Mouse (Mus musculus) heart, embryonic 10.5 days (tissue): ENCODE measurements at regions not wholly inside any gene's neighbourhood (a gene's known extent, or its start where the extent isn't known, plus 50 kb on each side); places are given as distances from the start of the nearest gene placed in this dataset.

Experiments used
- DNase-seq: peaks from one replicate; pipeline ENCODE4 v3.0.0-alpha.2; 2017; ENCODE audit warnings: low spot score
- H3K27ac ChIP-seq: fragments of 300-500 bp; sonication (generic); 2 replicates; pipeline ENCODE4 v1.5.1; 2016; ENCODE audit warnings: mild to moderate bottlenecking
- H3K27me3 ChIP-seq: fragments of 300-500 bp; sonication (generic); 2 replicates; pipeline ENCODE4 v1.6.1; 2016; ENCODE audit warnings: mild to moderate bottlenecking; ENCODE audit not compliant: poor library complexity, insufficient read depth, severe bottlenecking
- H3K36me3 ChIP-seq: fragments of 300-500 bp; sonication (generic); 2 replicates; pipeline ENCODE4 v1.6.1; 2016; ENCODE audit warnings: mild to moderate bottlenecking, moderate library complexity
- H3K4me1 ChIP-seq: fragments of 300-500 bp; sonication (generic); 2 replicates; pipeline ENCODE4 v1.6.1; 2016; ENCODE audit warnings: mild to moderate bottlenecking
- H3K4me3 ChIP-seq: fragments of 300-500 bp; sonication (generic); 2 replicates; pipeline ENCODE4 v1.5.1; 2016; ENCODE audit warnings: mild to moderate bottlenecking, moderate library complexity
- H3K9me3 ChIP-seq: fragments of 300-500 bp; sonication (generic); 2 replicates; pipeline ENCODE4 v1.6.1; 2016; ENCODE audit warnings: mild to moderate bottlenecking, moderate library complexity
- WGBS: fragments of 180-500 bp; shearing (Covaris S2); methylation state at CpG from one replicate; pipeline ENCODE4 v1.1.7; 2016; 5-methylcytosine and 5-hydroxymethylcytosine counted together

- Histone ChIP-seq H3K4me3 (no peak overlapping the region), H3K4me1 (peaks cover 26% of the 10 kb centered on the region), H3K27me3 (no peaks in the 10 kb centered on the region; the same call in 1 of the 2 replicates), H3K36me3 (no peaks in the 10 kb centered on the region), H3K27ac (no peak overlapping the region), H3K9me3 (no peaks in the 10 kb centered on the region)
- 91% methylated on average over 8 of the region's 8 CpGs for WGBS
- no peak for DNase-seq
Observed at GRCm38 (mm10) chr1:186572651-186573050, 133.1 kb downstream of the Tgfb2 start.

- 67% methylated on average over 4 of the region's 4 CpGs for WGBS
- peaks cover 28% of the 10 kb centered on the region for H3K4me1 ChIP-seq
Observed at GRCm38 (mm10) chr1:186572092-186572491, 133.7 kb downstream of the Tgfb2 start.

GRCm38 (mm10) chr1:186568496-186568895 is 137.3 kb downstream of the Tgfb2 start:
- H3K27ac ChIP-seq = peak overlapping the region; percentile 59; the same call in 1 of the 2 replicates
- 78% methylated on average over 4 of the region's 4 CpGs for WGBS
- DNase-seq = no peak

More at GRCm38 (mm10) chr1:186572092-186572491, 133.7 kb downstream of the Tgfb2 start:
- no peak overlapping the region; the same call in 1 of the 2 replicates for H3K27ac ChIP-seq
- no peak for DNase-seq
- no peaks in the 10 kb centered on the region for H3K36me3 ChIP-seq
- no peaks in the 10 kb centered on the region; the same call in 1 of the 2 replicates for H3K27me3 ChIP-seq
- H3K9me3 ChIP-seq = no peaks in the 10 kb centered on the region
- no peak overlapping the region for H3K4me3 ChIP-seq

DNA sequence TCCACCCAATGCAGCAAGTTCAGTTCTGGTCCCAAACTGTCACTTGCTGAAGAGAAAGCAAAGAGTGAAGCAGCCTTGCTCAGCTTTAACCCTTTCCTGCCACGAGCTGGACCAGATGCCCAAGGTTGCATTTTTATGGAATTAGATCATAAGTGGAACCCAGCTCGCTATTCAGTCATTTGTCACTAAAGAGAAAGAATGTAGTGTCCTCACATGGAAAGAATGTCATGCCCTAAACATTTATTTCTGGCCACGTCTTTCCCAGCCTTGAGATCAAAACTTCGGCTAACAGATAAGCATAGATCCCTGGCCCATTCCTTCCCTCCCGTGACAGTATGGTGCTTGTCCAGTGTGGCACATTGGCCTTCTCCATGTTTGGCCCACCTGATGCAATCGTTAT is 137.7 kb downstream of the Tgfb2 start:
- H3K4me1 ChIP-seq = peaks cover 27% of the 10 kb centered on the region
- WGBS = 27% methylated on average over 6 of the region's 6 CpGs
- H3K9me3 ChIP-seq = no peaks in the 10 kb centered on the region
- peak overlapping the region; percentile 59; the same call in 1 of the 2 replicates for H3K27ac ChIP-seq
- H3K4me3 ChIP-seq = no peak overlapping the region
- H3K27me3 ChIP-seq = no peaks in the 10 kb centered on the region; the same call in 1 of the 2 replicates
- no peak for DNase-seq
- H3K36me3 ChIP-seq = no peaks in the 10 kb centered on the region

More at GRCm38 (mm10) chr1:186568496-186568895, 137.3 kb downstream of the Tgfb2 start:
- H3K27me3 ChIP-seq = no peaks in the 10 kb centered on the region; the same call in 1 of the 2 replicates
- no peaks in the 10 kb centered on the region for H3K9me3 ChIP-seq
- no peaks in the 10 kb centered on the region for H3K36me3 ChIP-seq
- no peak overlapping the region for H3K4me3 ChIP-seq
- H3K4me1 ChIP-seq = peaks cover 27% of the 10 kb centered on the region

DNA sequence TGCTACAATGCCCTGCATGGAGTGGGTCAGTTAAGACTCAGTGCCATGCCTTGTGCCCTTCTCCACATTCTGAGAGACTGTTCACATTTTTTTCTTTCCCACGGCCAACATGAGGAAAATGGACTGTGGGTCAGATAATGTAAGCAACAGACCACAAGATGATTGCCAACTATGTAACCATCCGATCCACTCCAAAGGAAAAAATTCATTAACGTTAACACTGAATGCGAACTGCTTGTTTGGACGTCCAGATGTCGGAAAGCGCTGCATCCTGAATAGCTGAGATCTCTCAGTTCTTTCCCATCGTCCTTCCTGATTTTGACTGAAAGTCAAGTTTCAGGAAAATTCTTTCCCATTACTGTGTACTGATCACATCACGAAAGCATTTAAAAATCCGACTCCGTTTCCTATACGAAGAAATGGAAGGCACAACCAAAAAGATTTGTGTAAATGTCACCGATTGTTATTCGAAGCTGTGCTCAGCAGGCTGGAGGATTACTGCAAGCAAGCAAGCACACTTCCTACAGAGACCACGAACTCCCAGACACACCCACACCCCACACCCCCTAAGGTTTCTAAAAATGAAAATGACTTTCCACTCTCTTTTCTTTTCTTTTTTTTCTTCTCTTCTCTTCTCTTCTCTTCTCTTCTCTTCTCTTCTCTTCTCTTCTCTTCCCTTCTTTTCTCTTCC is 138.5 kb downstream of the Tgfb2 start:
- H3K4me1 ChIP-seq = peaks cover 27% of the 10 kb centered on the region
- WGBS = 34% methylated on average over 15 of the region's 15 CpGs
- no peaks in the 10 kb centered on the region for H3K36me3 ChIP-seq
- H3K9me3 ChIP-seq = no peaks in the 10 kb centered on the region
- peak overlapping the region; percentile 59; the same call in 1 of the 2 replicates for H3K27ac ChIP-seq
- no peak overlapping the region for H3K4me3 ChIP-seq
- H3K27me3 ChIP-seq = no peaks in the 10 kb centered on the region; the same call in 1 of the 2 replicates
- DNase-seq = no peak

- H3K27ac ChIP-seq = no peak overlapping the region
- 70% methylated on average over 3 of the region's 3 CpGs for WGBS
- no peaks in the 10 kb centered on the region for H3K27me3 ChIP-seq
- DNase-seq = no peak
- no peaks in the 10 kb centered on the region for H3K9me3 ChIP-seq
- no peak overlapping the region for H3K4me3 ChIP-seq
- H3K4me1 ChIP-seq = peaks cover 12% of the 10 kb centered on the region; the same call in 1 of the 2 replicates
- H3K36me3 ChIP-seq = no peaks in the 10 kb centered on the region
Observed at GRCm38 (mm10) chr1:186562027-186562426, 143.8 kb downstream of the Tgfb2 start.

DNA sequence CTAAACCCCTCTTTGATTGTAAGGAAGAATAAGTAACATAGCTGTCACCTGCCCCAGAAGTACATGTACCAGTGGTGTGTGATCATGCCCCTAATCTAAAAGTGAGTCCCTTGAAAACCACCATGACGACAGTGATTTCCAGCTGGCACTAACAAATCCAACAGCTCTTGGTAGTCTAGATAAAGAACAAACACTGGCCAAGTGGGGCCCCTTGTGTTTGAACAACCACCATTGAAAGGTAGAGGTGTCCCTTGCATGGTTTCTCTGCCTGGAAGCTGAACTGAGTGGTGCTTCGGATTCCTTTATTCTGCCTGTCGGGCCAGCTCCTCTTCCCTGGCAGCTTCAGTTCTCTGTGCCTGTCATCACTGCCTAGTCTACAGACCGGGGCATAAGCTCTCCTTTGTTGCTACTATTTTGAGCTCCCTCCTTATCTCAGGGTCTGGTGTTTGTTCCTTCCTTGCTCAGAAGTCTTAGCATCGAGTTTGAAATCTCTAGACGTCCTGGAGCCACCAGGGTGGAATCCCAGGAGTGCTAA is 150.3 kb downstream of the Tgfb2 start:
- Histone ChIP-seq H3K4me3 (no peak overlapping the region), H3K27ac (peak overlapping the region; percentile 59; the same call in 1 of the 2 replicates), H3K4me1 (peaks cover 18% of the 10 kb centered on the region), H3K9me3 (no peaks in the 10 kb centered on the region), H3K36me3 (no peaks in the 10 kb centered on the region), H3K27me3 (no peaks in the 10 kb centered on the region)
- WGBS = 7% methylated on average over 6 of the region's 6 CpGs
- peak; percentile 91 for DNase-seq

DNA sequence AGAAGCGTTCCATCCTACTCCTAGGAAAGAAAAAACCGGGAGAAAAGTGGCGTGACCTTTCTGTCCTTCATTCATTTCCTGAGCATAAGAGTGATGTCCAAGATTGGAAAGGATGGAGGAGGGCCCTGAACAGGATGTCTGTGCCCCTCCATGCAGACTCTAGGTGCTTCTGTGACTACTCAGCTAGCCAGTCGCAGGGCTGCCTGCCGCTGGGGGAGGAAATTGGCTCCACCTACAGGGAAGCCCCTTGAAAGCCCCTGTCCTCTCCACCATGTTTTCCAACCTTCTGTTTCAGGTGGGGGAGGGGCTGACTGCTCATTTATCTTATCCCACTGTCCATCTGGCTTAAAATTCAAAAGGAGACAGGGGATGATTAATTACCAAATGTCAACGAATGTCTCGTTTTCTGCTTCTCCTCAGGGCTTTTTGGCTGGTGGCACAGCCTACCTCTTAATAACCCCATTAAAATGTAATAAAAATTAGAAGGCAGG is 151.2 kb downstream of the Tgfb2 start:
- Histone ChIP-seq H3K27me3 (no peaks in the 10 kb centered on the region), H3K9me3 (no peaks in the 10 kb centered on the region), H3K4me3 (no peak overlapping the region), H3K27ac (peak overlapping the region; percentile 62; the same call in 1 of the 2 replicates), H3K36me3 (no peaks in the 10 kb centered on the region), H3K4me1 (peaks cover 18% of the 10 kb centered on the region)
- WGBS = 54% methylated on average over 7 of the region's 7 CpGs
- no peak for DNase-seq

GRCm38 (mm10) chr1:186552689-186553088 is 153.1 kb downstream of the Tgfb2 start:
- Histone ChIP-seq H3K4me3 (no peak overlapping the region), H3K27ac (no peak overlapping the region), H3K27me3 (no peaks in the 10 kb centered on the region), H3K9me3 (no peaks in the 10 kb centered on the region), H3K36me3 (no peaks in the 10 kb centered on the region), H3K4me1 (peaks cover 18% of the 10 kb centered on the region)
- WGBS = 79% methylated on average over 7 of the region's 7 CpGs
- no peak for DNase-seq

DNA sequence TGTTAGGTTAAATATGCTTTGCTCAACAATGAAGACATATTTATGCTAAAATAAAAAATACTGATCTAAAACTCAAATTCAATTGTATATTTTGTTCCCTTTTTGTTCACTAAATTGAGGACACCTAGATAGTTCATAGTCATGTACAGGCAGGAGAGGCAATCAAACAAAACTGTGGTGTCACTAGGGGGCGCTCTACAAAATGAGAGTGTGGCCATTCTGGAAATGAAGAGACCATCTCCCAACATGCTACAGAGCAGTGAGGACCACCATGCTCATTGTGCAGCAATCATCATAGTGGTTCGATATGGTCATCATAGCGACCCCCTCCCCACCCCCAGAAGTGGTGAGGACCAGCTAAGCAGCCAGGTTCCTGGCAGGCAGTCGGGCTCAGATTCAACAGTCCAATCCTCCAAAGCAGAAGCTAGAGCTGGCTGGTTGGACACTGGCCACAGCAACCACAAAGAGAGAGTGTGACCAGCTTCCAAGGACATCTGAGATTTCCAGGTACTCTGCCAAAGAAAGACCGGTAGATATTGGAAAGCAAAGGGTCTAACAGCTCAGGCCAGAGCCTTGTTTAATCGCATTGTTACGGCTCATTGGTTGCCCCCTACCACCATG is 155.4 kb downstream of the Tgfb2 start:
- 84% methylated on average over 7 of the region's 7 CpGs for WGBS
- Histone ChIP-seq H3K27me3 (no peaks in the 10 kb centered on the region), H3K4me1 (peaks cover 13% of the 10 kb centered on the region), H3K9me3 (no peaks in the 10 kb centered on the region), H3K27ac (no peak overlapping the region; the same call in 1 of the 2 replicates), H3K36me3 (no peaks in the 10 kb centered on the region), H3K4me3 (no peak overlapping the region)
- no peak for DNase-seq

DNA sequence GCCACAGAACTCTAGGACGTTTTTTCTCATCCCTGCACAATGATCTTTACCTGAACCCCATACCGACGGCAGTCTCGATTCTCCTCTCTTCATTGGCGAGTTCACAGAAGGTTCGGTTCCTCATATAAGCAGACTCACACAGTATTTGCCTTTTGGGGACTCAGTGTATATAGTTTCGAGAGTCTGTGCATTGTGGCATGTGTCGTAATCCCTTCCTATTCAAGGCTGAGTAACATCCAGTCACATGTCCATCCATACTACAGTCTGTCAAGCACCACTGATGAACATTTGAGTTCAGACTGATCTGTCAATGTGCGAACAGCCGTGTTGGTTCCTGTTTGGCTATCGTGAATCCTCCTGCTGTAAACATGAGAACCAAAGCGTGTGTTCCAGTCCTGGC is 156.6 kb downstream of the Tgfb2 start:
- Histone ChIP-seq H3K9me3 (no peaks in the 10 kb centered on the region), H3K4me3 (no peak overlapping the region), H3K27ac (no peak overlapping the region), H3K4me1 (peaks cover 6% of the 10 kb centered on the region; the same call in 1 of the 2 replicates), H3K36me3 (no peaks in the 10 kb centered on the region), H3K27me3 (no peaks in the 10 kb centered on the region)
- DNase-seq = no peak
- 93% methylated on average over 12 of the region's 12 CpGs for WGBS

- Histone ChIP-seq H3K27me3 (no peaks in the 10 kb centered on the region), H3K4me3 (no peak overlapping the region), H3K27ac (peak overlapping the region; percentile 69; the same call in 1 of the 2 replicates), H3K9me3 (no peaks in the 10 kb centered on the region), H3K36me3 (no peaks in the 10 kb centered on the region), H3K4me1 (peaks cover 6% of the 10 kb centered on the region; the same call in 1 of the 2 replicates)
- 68% methylated on average over 22 of the region's 22 CpGs for WGBS
- DNase-seq = no peak
Observed at GRCm38 (mm10) chr1:186546386-186547185, 159.2 kb downstream of the Tgfb2 start.
